Mouse (Mus musculus) cerebellum, adult (tissue): ENCODE results near the gene Fam173b.

Source experiments
- ATAC-seq: cut with Nextera tagmentation; 2 replicates; pipeline ENCODE4 v1.9.2; 2017; ENCODE audit warnings: mild to moderate bottlenecking, moderate library complexity, mixed read lengths; ENCODE audit not compliant: insufficient number of reproducible peaks, low FRiP score, low TSS enrichment

Fam173b gene

GRCm38 (mm10) chr15:31586088-31586487 is 15.6 kb upstream of the Fam173b start:
- ATAC-seq = no peak

GRCm38 (mm10) chr15:31586519-31586918 is 15.1 kb upstream of the Fam173b start:
- peak; percentile 71 for ATAC-seq

GRCm38 (mm10) chr15:31587789-31588188 is 13.9 kb upstream of the Fam173b start:
- ATAC-seq = no peak

GRCm38 (mm10) chr15:31588989-31589640 is 12.5 kb upstream of the Fam173b start:
- ATAC-seq = no peak

GRCm38 (mm10) chr15:31590176-31590575 is 11.5 kb upstream of the Fam173b start:
- no peak for ATAC-seq

GRCm38 (mm10) chr15:31592531-31592930 is 9.1 kb upstream of the Fam173b start:
- ATAC-seq = no peak

GRCm38 (mm10) chr15:31594260-31594659 is 7.4 kb upstream of the Fam173b start:
- no peak for ATAC-seq

GRCm38 (mm10) chr15:31595651-31596050 is 6.0 kb upstream of the Fam173b start:
- no peak for ATAC-seq

GRCm38 (mm10) chr15:31599834-31600233 is 1.8 kb upstream of the Fam173b start:
- ATAC-seq = no peak

- ATAC-seq = no peak; the same call in 1 of the 2 replicates
These were observed 390 bp upstream of the Fam173b start for GRCm38 (mm10) chr15:31601279-31601645.

- peak; percentile 62 for ATAC-seq
These were observed 774 bp downstream of the Fam173b start for GRCm38 (mm10) chr15:31602426-31602825.

- ATAC-seq = no peak
These were observed 1.5 kb downstream of the Fam173b start for GRCm38 (mm10) chr15:31603113-31603512.

GRCm38 (mm10) chr15:31606821-31607220 is 5.2 kb downstream of the Fam173b start:
- ATAC-seq = no peak

GRCm38 (mm10) chr15:31611027-31611426 is 9.4 kb downstream of the Fam173b start:
- peak; percentile 39; the same call in 1 of the 2 replicates for ATAC-seq

- ATAC-seq = no peak
These were observed 10.3 kb downstream of the Fam173b start for GRCm38 (mm10) chr15:31611976-31612375.

GRCm38 (mm10) chr15:31613826-31614453 is 12.3 kb downstream of the Fam173b start:
- ATAC-seq = no peak

- ATAC-seq = no peak
These were observed 13.0 kb downstream of the Fam173b start for GRCm38 (mm10) chr15:31614666-31615065.

GRCm38 (mm10) chr15:31617261-31617660 is 15.6 kb downstream of the Fam173b start:
- no peak for ATAC-seq

- ATAC-seq = no peak
These were observed 17.9 kb downstream of the Fam173b start for GRCm38 (mm10) chr15:31619521-31619920.

- no peak for ATAC-seq
These were observed 25.9 kb downstream of the Fam173b start for GRCm38 (mm10) chr15:31627277-31628154.

- no peak for ATAC-seq
These were observed 26.5 kb downstream of the Fam173b start for GRCm38 (mm10) chr15:31628180-31628579.
